Mouse (Mus musculus): ENCODE results near the gene Tada2a. TPM values are rescaled to one million over a fixed set of nuclear protein-coding genes. Genes with fewer than 3 reads are reported as not detected.

Tada2a gene
- total and polyA plus RNA-seq, 2 experiments from 2014 or later = 2.2 to 10.3 TPM

GRCm38 (mm10) chr11:84048411-84048810 lies 81.0 kb downstream of the Tada2a start:
- WGBS = 82% methylated on average over 10 of the region's 10 CpGs
- H3K36me3 ChIP-seq (replicated peaks; ENCODE audit: control insufficient read depth, insufficient read depth, low read length) = no peaks in the 10 kb centered on the region
- TF ChIP-seq CTCF (IDR thresholded peaks at IDR 0.05; ENCODE audit: low read depth) (no peak), EP300 (IDR thresholded peaks at IDR 0.05; ENCODE audit: low read depth) (no peak)
- no peak overlapping the region for H3K4me3 ChIP-seq (ENCODE audit: low read depth, low read length)
- no peak for DNase-seq (ENCODE audit: low spot score)
- H3K9ac ChIP-seq (replicated peaks; ENCODE audit: low read depth, low read length) = no peak overlapping the region
- peaks cover 13% of the 10 kb centered on the region; the same call in 1 of the 2 replicates for H3K27me3 ChIP-seq (ENCODE audit: control insufficient read depth, insufficient read depth, low read length)
- no peak overlapping the region for H3K27ac ChIP-seq (ENCODE audit: low read depth)
- H3K9me3 ChIP-seq (replicated peaks; ENCODE audit: control insufficient read depth, low read length) = no peaks in the 10 kb centered on the region
- no peak for ATAC-seq (ENCODE audit: insufficient read depth, low read depth)
- no peak overlapping the region for H3K4me2 ChIP-seq (ENCODE audit: low read depth, low read length)
- no peaks in the 10 kb centered on the region for H3K4me1 ChIP-seq (ENCODE audit: control insufficient read depth, insufficient read depth)

- no peak overlapping the region for H3K9ac ChIP-seq (replicated peaks; ENCODE audit: low read depth, low read length)
- H3K27me3 ChIP-seq (ENCODE audit: control insufficient read depth, insufficient read depth, low read length) = peaks cover 13% of the 10 kb centered on the region; the same call in 1 of the 2 replicates
- no peaks in the 10 kb centered on the region for H3K9me3 ChIP-seq (replicated peaks; ENCODE audit: control insufficient read depth, low read length)
- H3K4me3 ChIP-seq (ENCODE audit: low read depth, low read length) = no peak overlapping the region
- ATAC-seq (ENCODE audit: insufficient read depth, low read depth) = no peak
- 68% methylated on average over 4 of the region's 4 CpGs for WGBS
- H3K4me2 ChIP-seq (ENCODE audit: low read depth, low read length) = no peak overlapping the region
- no peaks in the 10 kb centered on the region for H3K36me3 ChIP-seq (replicated peaks; ENCODE audit: control insufficient read depth, insufficient read depth, low read length)
- no peaks in the 10 kb centered on the region for H3K4me1 ChIP-seq (ENCODE audit: control insufficient read depth, insufficient read depth)
- no peak overlapping the region for H3K27ac ChIP-seq (ENCODE audit: low read depth)
- TF ChIP-seq CTCF (IDR thresholded peaks at IDR 0.05; ENCODE audit: low read depth) (no peak), EP300 (IDR thresholded peaks at IDR 0.05; ENCODE audit: low read depth) (no peak)
- no peak for DNase-seq (ENCODE audit: low spot score)
Observed at GRCm38 (mm10) chr11:84047270-84047669, 82.1 kb downstream of the Tada2a start.

DNA sequence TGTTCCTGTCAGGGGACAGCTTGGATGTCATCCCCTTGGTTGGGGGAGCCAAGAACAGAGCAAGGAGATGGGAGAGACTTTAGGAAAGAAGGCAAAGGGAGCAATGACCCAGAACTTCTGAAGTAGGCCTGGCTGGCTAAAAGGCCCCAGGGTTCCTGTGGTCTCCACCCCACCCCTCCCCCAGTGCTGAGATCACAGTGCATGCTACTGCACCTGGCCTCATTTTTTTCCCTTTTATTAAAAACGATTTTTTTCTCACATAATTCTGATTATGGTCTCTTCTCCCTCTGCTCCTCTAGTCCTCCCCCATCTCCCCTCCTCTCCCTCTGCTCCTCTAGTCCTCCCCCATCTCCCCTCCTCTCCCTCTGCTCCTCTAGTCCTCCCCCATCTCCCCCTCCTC lies 84.4 kb downstream of the Tada2a start:
- no peaks in the 10 kb centered on the region for H3K4me1 ChIP-seq (ENCODE audit: control insufficient read depth, insufficient read depth)
- TF ChIP-seq CTCF (IDR thresholded peaks at IDR 0.05; ENCODE audit: low read depth) (no peak), EP300 (IDR thresholded peaks at IDR 0.05; ENCODE audit: low read depth) (no peak)
- no peaks in the 10 kb centered on the region for H3K9me3 ChIP-seq (replicated peaks; ENCODE audit: control insufficient read depth, low read length)
- H3K4me2 ChIP-seq (ENCODE audit: low read depth, low read length) = no peak overlapping the region
- H3K4me3 ChIP-seq (ENCODE audit: low read depth, low read length) = no peak overlapping the region
- H3K36me3 ChIP-seq (replicated peaks; ENCODE audit: control insufficient read depth, insufficient read depth, low read length) = peaks cover 18% of the 10 kb centered on the region
- ATAC-seq (ENCODE audit: insufficient read depth, low read depth) (no peak), DNase-seq (ENCODE audit: low spot score) (no peak)
- H3K9ac ChIP-seq (replicated peaks; ENCODE audit: low read depth, low read length) = no peak overlapping the region
- no peak overlapping the region for H3K27ac ChIP-seq (ENCODE audit: low read depth)
- peaks cover 17% of the 10 kb centered on the region; the same call in 1 of the 2 replicates for H3K27me3 ChIP-seq (ENCODE audit: control insufficient read depth, insufficient read depth, low read length)
- WGBS = 8% methylated on average over 1 of the region's 1 CpGs

DNA sequence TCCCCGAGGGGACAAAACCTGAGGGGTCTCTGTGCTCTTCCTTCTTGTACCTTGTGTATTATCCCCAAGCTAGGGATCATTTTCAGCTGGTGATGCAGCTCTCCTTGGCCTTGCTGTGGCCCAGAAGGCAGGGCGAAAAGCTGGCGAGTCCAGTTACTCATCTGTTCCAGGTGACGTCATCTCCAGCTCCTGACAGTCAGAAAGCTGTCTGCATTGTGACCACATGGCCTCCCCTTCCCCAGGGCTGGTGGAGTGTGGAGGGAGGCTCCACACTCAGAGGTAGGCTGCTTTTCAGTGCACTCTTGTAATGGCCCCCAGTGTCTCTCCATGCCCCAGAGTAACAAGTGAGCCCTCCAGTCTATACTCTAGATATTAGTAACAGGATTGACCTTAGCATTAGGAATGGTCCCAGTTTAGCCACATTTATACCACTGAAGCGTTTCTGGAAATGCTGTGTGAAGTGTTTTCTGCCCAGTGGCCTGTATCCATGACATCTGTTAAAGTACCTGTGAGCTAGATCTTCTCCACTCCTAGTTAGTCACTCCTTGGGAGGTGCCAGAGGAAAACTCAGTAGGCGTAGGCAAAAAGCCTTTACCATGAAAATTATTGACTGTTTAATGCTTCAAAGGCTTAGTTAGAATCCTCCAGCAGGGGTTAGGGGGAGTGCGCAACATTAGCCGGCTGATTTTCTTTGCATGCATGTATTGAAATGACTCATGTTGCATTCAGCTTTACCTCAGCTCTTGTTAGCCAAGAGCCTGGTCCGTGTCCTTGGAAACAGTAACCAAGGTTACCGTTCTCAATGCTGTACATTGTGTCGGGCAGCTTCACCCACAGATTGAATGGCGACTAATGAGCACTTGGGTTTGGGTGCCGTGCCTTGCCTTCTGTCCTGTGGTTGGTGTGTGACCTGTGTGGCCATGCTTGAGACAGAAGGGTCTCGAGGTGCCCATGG lies 86.3 kb downstream of the Tada2a start:
- DNase-seq (ENCODE audit: low spot score) (no peak), ATAC-seq (ENCODE audit: insufficient read depth, low read depth) (no peak)
- 86% methylated on average over 14 of the region's 14 CpGs for WGBS
- Histone ChIP-seq H3K4me2 (ENCODE audit: low read depth, low read length) (no peak overlapping the region), H3K27ac (ENCODE audit: low read depth) (no peak overlapping the region), H3K9me3 (replicated peaks; ENCODE audit: control insufficient read depth, low read length) (no peaks in the 10 kb centered on the region), H3K36me3 (replicated peaks; ENCODE audit: control insufficient read depth, insufficient read depth, low read length) (peaks cover 26% of the 10 kb centered on the region), H3K4me3 (ENCODE audit: low read depth, low read length) (no peak overlapping the region), H3K9ac (replicated peaks; ENCODE audit: low read depth, low read length) (no peak overlapping the region), H3K4me1 (ENCODE audit: control insufficient read depth, insufficient read depth) (no peaks in the 10 kb centered on the region), H3K27me3 (ENCODE audit: control insufficient read depth, insufficient read depth, low read length) (peaks cover 16% of the 10 kb centered on the region; the same call in 1 of the 2 replicates)
- TF ChIP-seq EP300 (IDR thresholded peaks at IDR 0.05; ENCODE audit: low read depth) (no peak), CTCF (IDR thresholded peaks at IDR 0.05; ENCODE audit: low read depth) (no peak)

DNA sequence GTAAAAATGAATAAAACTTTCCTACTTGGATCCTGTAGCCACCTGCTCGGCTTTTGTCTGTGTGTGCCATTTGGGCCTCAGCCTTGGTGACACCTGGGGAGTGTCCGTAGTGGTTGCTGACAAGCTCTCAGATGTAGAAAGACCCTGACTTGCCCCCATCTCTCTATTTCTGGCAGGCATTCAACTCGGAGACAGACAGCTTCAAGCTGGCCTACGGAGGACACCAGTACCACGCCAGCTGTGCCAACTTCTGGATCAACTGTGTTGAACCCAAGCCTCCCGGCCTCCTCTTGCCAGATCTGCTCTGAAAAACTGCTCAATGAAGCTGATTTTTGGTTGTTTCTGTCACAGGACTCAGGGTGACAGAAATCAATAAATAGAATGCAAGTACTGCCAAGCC lies 88.8 kb downstream of the Tada2a start:
- 70% methylated on average over 6 of the region's 6 CpGs for WGBS
- H3K4me2 ChIP-seq (ENCODE audit: low read depth, low read length) = no peak overlapping the region
- no peak for ATAC-seq (ENCODE audit: insufficient read depth, low read depth)

More for the DNA sequence above, 88.8 kb downstream of the Tada2a start:
- Histone ChIP-seq H3K27ac (ENCODE audit: low read depth) (no peak overlapping the region), H3K9ac (replicated peaks; ENCODE audit: low read depth, low read length) (no peak overlapping the region), H3K27me3 (ENCODE audit: control insufficient read depth, insufficient read depth, low read length) (0 out of 2 replicates have a peak, but pooled peaks cover 10% of the 10 kb centered on the region), H3K36me3 (replicated peaks; ENCODE audit: control insufficient read depth, insufficient read depth, low read length) (peaks cover 26% of the 10 kb centered on the region), H3K4me3 (ENCODE audit: low read depth, low read length) (no peak overlapping the region), H3K9me3 (replicated peaks; ENCODE audit: control insufficient read depth, low read length) (no peaks in the 10 kb centered on the region), H3K4me1 (ENCODE audit: control insufficient read depth, insufficient read depth) (no peaks in the 10 kb centered on the region)
- DNase-seq (ENCODE audit: low spot score) = no peak
- TF ChIP-seq CTCF (IDR thresholded peaks at IDR 0.05; ENCODE audit: low read depth) = no peak
- TF ChIP-seq EP300 (IDR thresholded peaks at IDR 0.05; ENCODE audit: low read depth) = no peak

Data from heart, postnatal 0 days (tissue).